Mouse (Mus musculus) ES-Bruce4 (cell line): ENCODE results near the gene Ropn1l.

Source experiments
- CTCF ChIP-seq: IDR thresholded peaks from one replicate; pipeline ENCODE4 v1.8.1; 2011; ENCODE audit warnings: low read depth, low read length
- EP300 ChIP-seq: IDR thresholded peaks from 2 replicates; pipeline ENCODE4 v1.6.1; 2011; ENCODE audit warnings: low read depth, low read length; ENCODE audit not compliant: insufficient read depth

DNA sequence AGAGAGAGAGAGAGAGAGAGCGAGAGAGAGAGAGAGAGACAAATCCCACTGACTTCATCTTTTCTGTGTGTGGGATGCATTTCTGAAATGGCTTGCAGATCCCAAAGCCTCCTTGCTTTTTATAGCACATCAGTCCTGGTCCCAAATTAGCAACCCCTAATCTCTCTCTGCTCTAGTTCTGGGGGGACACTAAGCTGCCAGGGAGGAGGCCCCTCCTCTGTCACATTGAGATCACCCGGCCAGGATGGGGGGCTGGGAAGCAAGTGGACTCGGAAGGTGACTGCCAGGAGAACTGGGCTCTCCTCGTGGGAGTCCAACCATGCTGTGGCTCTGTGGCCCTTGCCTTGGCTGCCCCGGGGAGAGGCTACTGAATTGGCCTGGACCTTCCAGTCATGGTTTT lies 56.8 kb downstream of the Ropn1l start:
- TF ChIP-seq CTCF (no peak), EP300 (no peak)
